Mouse (Mus musculus) T-helper 2 cell (primary cell): ENCODE results near the gene Lrrc20.

ENCODE experiments used
- in situ Hi-C: fragments of 300-600 bp; cut with MboI, MseI; formaldehyde crosslinking; loops from one replicate; pipeline ENCODE4 v1.15.1; 2025; ENCODE audit warnings: high pct_unique_total_duplicates

The Lrrc20 gene

DNA sequence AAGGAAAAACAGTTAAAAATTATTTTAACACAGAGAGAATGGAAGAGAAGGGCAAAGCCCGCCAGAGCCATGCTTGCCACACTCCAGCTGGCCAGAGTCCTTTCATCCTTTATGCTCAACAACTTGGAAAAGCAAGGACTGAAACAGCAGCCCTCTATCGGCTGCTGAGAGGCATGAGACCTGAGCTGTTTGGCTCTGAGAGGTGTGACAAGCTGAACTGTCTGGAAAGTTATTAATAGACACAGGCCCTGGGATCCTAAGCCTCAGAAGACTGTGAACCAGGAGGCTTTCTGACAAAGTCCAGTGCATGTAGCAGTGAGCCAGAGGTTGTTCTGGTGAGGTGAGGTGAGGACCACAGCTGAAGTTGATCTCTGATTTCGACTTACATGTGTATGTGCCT is 2.0 kb upstream of the Lrrc20 start:
- in situ Hi-C loops = no loop called here

DNA sequence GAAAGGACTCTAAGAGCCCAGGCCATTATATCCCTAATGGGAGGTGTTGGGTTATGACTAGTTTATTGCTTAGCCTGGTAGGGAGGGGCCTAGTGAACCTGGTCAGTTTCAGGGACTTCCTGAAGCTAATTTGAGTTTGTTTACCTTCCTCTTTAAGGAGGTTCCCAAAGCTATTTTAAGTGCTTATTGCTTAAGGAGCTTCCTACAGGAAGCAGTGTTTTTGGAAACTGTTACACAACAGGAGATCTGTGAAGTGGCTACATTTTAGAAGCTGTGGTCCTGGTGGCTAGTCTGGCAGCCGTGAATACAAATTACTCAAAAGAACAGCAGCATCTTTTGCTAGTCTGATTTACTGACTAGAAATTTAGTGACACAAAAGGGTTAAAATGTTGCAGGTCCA is 1.3 kb upstream of the Lrrc20 start:
- in situ Hi-C loops = no loop called here

DNA sequence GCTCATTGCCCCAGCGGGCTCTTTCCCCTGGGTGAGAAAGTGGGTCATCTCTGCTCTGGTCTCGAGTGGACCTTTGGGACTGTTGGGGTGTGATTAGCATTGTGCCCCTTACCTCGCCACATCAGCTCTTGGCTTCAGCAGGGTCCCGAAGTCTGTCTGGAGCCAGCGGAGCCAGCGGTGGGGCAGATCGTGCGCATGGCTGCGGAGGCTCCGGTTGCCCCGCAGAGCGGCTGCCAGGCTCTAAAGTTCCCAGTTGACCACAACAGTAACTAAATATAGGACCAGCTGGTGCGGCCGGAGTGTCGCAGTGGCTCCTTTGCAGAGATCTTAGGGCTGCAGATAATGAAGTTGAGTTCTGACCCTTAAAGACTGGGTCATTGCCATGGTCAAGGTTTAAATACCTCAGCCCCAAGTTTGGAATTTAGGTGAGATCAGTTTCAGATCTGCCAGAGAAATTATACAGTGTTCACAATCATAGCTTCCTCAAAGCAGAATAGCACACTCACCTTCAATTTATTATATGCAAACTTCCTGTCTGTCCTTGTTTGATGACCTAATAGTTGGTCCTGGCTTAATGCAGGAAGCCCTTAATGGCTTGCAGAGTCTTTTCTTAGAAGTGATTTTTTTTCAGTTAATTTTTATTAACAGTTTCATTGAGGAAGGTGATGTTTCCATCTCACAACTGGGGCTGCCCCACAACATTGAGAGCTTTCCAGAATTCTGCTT is 1.0 kb downstream of the Lrrc20 start:
- in situ Hi-C loops = no loop called here

DNA sequence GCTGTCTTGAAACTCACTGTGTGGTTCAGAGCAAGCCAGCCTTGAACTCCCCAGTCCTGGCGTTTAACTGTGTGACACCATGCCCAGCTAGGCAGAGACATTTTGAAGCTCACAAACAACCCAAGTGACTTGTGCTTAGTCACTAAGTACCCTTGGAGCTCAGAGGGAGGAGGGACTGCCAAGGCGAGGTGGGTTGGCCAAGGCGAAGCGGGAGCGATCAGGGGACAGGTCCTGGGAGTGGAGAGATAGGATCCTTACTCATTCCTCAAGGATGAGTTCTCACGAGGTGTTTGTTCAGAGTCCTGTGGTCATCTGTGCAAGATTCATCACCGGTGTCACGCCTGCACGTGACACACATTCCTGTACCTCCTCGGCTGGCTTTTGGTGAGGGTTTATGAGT is 3.9 kb downstream of the Lrrc20 start:
- in situ Hi-C loops = no loop called here

DNA sequence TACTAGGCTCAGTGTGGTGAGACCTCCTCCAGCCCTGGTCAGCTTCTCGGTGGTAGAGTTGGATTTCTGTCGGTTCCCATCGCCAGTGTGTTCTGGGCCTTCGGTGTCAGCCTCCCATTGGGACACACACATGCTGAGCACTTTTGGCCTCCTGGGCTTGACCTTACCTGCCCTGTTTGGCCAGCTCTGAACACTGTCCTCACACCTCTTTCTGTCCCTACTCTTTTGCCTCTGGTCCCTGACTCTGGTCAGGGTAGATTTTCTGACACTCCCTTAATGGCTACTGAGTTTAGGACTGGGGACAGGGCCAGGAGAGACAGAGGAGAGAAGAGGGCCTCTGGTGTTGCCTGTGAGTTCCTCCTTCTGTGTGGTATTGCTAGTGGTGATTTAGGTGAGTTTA is 4.3 kb downstream of the Lrrc20 start:
- in situ Hi-C loops = no loop called here

DNA sequence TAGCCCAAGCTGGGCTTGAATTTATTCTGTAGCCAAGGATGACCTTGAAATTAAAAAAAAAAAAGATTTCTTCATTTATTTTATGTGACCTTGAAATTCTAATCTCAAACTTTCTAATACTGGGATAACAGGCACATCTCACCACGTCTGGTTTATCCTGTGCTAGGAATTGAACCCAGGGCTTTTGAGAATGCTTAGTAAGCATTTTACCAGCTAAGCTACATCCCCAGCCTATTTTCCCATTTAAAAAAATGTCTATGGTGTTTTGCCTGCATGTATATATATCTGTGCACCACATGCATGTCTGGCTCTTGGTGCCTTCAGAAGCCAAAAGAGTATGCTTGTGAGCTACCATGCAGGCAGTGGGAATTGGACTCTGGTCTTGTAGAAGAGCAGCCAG is 4.9 kb downstream of the Lrrc20 start:
- in situ Hi-C loops = no loop called here

DNA sequence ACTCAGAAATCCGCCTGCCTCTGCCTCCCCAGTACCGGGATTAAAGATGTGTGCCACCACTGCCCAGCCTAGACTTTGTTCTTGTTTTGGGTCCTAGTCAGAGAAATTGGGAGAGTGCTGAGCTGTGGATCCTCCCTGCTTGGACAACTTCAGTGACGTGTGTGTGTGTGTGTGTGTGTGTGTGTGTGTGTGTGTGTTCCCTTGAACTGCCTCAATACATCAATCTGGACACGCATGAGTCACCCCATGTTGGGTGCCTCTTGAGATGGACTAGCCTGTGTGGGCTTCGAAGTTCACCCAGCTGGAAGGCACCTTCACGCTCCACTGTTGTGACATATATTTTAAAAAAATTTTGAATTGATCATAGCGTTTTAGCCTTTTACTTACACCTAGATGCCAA is 7.2 kb downstream of the Lrrc20 start:
- in situ Hi-C loops = no loop called here

DNA sequence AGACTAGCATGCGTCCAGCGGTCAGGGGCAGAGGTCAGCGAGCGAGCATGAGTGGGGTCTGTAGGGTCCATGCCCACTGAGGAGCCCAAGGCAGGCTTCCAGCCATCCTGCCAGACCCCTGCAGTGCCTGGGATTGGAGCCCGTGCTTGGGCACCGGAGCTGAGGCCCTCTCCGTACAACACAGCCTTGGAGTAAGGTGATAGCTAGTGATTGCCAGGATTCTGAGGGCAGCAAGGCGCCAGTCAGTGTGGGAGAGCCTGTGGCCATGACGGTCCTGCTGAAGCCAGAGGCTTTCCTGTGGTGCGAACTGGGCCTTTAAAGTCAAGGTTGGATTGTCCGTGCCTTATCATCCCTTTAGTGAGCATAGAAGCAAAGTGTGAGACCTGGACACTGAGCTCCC is 9.2 kb downstream of the Lrrc20 start:
- in situ Hi-C loops = no loop called here

DNA sequence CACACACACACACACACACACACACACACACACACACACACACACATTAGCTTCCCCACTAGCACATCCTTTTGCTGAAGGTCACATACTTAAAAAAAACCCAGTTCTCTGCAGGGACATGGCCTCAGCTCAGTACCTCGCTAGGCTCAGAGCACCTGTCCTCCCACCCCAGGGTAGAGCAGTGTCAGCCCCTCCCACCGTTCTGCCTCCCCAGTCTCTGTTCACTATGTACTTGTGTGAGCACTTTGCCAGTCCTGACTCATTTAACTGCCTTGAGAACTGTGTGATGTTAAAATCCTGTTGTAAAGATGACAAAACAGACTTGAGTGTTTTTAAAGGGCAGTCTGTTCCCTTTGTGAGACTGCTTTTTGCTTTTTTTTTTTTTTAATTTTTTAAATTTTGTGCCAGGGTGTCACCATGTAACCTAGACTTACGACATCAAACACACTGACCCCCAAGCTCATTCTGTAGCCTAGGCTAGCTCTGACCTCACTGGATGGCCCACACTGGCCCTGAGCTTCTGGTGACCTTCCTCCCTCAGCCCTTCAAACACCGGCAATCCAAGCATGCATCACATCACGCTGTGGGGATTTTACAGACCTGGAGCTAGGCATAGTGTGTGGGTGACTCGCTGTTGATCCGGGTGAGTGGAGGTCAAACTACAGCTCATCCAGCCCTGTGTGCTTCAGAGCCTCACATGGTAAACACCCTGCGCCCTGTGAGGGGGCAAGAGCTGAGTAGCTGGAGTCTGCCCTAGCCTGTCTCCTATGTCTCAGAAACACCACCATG is 11.1 kb downstream of the Lrrc20 start:
- in situ Hi-C loops = no loop called here

DNA sequence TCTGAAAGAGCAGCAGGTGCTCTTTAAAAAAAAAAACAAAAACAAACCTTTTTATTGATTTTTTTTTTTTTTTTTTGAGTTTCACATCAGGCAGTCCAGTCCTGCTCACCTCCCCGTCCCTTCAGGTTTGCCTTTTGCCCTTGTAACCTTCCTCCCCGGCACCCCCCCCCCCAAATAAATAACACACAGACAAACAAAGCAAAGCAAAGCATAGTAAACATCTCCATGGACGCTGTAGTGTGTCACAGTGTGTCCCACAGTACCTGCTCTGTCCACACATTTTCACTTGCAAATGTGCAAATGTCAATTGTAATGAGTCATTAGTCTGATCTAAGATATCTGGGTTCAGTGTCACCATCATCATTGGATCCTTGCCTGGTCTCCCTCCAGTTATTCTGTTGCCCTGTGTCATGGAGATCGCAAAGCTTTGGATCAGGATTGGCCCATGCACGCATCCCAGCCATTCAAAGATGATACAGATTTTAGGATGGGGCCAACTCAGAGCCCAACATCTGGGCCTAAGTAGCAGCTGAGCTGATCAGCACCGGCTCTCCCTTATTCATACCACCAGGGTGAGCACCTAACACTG is 13.0 kb downstream of the Lrrc20 start:
- in situ Hi-C loops = no loop called here

DNA sequence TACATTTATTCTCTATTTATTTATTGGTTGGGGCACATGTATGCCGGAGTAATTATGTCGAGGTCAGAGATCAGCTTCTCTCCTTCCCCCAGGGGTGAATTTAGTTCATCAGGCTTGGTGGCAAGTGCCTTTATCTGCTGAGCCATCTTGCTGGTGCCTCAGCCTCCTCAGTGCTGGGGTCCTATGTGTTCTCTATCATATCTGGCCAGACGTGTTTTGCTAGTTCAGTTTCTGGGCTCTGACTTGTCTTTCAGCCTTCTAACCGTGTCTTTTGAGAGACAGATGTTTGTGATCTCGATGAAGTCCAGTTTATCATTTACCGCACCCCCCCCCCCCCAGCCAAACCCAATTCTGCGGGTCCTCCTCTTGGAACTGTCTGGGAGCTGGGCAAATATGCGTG is 16.0 kb downstream of the Lrrc20 start:
- in situ Hi-C loops = loop anchor here (10.0 kb wide), 1 partner anchor 113 kb away; no protein-coding TSS in a partner anchor

DNA sequence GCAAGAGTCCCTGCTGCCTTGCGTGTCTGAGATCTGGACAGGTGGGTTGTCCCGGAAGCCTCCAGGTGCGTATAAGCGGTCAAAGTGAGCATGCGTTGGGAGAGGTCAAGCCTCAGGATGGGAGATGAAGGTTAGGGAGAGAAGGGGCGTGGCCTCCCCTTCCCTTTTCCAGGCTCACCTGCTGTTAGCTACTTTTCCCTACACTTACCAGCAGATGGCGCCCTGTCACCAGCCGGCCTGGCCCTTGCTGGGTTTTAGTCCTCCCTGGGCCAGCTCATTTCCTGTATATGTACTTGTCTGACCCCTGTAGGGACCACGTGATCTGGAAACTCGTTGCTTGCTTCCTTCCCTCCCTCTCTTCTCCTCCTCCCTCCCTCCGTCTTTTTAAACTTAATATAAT is 16.4 kb downstream of the Lrrc20 start:
- in situ Hi-C loops = loop anchor here (10.0 kb wide), 1 partner anchor 113 kb away; no protein-coding TSS in a partner anchor

DNA sequence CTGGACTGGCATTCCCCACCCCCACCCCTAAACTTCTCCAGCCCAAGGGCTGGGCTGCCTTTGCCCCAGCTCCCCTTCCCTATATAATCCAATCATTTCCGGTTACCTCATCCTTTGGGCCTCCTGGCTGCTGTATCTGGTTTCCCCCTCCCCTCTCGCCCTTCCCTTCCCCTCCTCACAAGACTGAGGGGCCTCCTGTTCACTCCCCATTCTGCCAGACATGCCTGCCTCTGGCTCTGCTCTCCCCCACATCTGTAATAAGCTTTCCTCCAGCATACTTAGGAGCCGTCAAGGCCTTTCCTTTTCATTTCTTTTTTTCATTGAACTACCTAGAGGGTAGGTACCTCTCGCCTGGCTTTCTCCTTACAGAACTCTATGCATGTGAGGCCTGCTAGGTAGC is 19.9 kb downstream of the Lrrc20 start:
- in situ Hi-C loops = loop anchor here (10.0 kb wide), 1 partner anchor 109 kb away; no protein-coding TSS in a partner anchor

DNA sequence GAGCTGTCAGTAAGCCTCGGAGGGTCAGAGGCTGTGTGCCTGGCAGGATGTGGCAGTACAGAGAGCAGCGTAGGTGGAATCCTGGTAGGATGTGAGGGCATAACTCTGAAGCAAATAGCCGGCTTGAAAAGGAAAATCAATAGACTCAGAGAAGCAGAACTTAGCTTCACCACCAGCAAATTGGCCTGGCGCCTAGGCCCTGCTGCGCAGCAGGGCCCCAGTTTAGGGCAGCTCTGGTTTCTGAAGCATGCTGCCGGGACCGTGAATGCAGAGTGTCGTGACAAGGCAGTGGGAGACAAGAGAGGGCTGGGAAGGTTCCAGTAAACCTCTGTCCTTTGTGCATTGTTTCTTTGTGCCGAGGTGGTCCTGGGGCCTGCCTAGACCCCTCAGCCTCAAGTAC is 20.6 kb downstream of the Lrrc20 start:
- in situ Hi-C loops = loop anchor here (10.0 kb wide), 1 partner anchor 109 kb away; no protein-coding TSS in a partner anchor

DNA sequence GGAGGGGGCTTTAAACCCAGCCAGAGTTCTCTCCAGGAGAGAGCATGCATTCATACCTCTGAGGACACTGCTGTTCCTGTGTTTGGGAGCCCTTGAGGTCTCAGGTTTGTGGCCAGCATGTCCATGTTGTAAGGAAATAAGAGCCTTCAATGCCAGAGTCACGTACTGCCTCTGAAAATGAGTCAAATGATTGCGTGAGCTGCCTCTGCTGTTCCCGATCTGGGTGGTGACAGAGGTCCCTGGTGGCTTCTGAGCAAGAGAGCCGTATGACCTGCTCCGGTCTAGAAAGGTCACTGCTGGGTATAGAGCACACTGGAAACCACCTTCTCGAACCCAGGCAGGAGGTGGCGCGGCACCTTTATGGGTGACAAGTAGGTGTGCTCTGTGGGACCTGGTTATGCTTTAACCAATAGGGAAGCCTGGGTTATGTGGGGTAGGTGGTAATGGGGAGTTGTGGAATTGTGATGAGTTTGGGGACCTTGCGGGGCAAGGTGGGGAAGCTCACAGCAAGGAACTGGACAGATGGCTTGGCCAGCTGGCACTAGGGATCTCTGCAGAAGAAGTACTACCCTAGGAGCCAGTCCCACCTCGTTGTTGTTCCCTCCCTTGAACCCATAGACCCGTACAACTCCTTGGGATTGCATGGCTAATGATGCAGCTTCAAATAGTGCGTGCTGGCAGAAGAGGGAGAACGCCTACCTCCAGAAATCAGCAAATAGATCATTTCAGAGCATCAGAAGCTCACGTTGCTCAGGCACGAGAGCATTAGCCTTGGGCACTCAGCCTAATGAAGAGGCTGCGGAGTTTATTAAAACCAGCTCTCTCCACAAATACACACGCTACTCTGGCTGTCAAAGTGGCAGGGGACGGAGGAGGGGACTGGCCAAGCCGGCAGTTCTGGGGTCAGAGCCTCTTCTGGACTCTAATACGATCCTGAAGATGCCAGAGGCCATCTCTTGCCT is 24.2 kb downstream of the Lrrc20 start:
- in situ Hi-C loops = loop anchor here (10.0 kb wide), 1 partner anchor 105 kb away; no protein-coding TSS in a partner anchor

DNA sequence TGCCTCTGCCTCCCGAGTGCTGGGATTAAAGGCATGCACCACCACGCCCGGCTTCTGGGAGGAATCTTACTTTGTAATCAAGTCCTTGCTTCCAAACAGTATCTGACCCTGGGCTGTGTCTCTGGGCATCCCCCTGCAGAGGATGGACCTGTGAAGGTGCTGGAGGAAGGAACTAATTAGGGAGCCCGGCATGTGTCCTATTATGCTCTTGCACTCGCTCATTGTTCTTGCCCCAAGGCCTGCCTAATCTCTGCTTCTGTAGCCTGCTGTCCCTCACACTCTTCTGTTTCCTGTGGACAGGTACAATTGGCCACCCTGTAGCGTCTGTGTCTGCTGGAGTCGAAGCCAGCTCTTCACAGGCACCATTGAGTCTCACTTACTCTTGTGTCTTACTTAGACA is 25.2 kb downstream of the Lrrc20 start:
- in situ Hi-C loops = no loop called here

DNA sequence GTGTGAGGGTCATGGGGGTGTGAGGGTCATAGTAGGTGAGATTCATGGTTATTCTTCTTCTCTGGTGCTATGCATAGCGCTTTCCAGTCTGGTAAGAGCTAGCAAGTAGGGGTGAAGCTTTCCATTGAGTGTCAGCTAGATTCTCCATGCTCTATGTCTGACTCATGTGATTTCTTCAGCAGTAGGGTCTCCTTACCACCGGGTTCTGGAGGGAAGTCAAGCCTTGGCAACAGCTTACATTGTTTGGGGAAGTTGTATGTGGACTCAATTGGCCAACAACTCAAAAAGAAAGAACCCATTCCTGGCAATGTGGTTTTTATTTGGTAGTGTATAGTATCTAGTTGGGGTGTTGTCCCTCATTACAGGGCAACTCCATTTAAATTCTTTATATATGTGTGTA is 28.5 kb downstream of the Lrrc20 start:
- in situ Hi-C loops = no loop called here

DNA sequence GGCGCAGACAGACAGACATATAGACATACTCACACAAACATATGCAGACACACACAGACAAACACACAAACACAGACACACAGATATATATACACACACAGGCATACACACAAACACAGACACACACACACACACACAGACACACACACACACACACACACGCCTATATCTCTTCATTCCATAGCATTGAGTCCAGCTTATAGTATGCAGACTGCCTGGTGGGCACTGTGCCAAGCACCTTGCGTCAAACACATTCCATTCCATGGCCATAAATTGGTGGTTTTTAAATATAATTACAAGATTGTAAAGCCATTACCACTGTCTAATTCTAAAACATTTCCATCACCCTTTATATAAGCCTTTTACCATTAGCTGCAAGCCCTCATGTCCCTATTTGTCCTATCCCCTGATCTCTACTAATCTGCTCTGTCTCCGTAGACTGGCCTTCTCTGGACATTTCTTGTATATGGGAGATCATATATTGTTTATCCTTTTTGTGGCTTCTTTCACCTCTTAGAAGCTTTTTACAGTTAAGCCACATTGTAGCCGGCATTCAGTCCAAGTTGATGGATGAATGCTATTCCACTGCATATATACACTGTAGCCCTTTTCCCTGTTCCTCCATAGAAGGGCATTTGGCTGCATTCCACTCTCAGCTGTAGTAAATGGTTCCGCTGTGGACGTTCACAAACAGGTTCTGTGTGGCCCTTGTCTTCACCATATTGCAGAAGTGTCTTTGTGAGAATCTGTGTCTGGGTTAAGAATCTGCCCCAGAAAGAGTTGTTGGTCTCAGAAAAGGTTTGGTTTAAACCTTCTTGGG is 31.0 kb downstream of the Lrrc20 start:
- in situ Hi-C loops = no loop called here

DNA sequence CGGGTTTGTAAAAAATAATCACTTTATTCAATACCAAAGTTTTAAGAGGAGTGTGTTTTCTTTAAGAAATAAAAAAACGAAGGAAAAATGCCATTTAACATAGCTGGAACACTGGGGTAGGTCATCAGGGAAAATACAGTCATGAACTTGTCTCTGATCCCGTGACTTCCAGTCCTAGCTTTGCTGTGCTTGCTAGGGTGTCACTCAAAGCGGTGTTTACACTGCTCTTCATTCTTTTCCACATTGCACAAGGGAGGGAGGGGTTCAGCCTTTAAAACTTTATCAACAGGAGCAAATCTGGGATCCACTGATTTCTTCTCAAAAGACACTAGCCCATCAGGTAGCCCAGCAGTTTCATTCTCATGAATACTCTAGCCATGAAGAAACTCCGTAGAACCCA is 34.3 kb downstream of the Lrrc20 start:
- in situ Hi-C loops = no loop called here

DNA sequence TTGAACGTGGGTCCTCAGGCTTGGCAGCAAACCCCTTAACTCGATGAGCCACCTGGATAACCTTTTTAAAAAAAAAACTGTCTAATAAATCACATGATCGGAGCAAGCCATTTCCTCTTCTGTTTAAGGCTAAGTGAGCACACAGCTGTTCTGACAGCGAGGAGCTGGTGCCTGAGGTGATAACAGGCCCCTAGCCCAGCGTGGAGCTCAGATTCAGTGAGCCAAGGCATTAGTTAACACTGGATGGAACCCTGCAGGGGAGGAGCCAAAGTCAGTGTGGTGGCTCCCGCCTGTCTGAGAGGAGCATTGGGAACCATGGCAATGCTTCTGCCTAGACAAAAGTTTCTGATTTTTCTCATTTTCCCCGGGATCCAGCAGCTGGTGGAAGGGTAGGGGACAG is 35.2 kb downstream of the Lrrc20 start:
- in situ Hi-C loops = no loop called here
